Comparison of ENCODE assay signal across 8 mouse cellular contexts in the genomic region with DNA sequence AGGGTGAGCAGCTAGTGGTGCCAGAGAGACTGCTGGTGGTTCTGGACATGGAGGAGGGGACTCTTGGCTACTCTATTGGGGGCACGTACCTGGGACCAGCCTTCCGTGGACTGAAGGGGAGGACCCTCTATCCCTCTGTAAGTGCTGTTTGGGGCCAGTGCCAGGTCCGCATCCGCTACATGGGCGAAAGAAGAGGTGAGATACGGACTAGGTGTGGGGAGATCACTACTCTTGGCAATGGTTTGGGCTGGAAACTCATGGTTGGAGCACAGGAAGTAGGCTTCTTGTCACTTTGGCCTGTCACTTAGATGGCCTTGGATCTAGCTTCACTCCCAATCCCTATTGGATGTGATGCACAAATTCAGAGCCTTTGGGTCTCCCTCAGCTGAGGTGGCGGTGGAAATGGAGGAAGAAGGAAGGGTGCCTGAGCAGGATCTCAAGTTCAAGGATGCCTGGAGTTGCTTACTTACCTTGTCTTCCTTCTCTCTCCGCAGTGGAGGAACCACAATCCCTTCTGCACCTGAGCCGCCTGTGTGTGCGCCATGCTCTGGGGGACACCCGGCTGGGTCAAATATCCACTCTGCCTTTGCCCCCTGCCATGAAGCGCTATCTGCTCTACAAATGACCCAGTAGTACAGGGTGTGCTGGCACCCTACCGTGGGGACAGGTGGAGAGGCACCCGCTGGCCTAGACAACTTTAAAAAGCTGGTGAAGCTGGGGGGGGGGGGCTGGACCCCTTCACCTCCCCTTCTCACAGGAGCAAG. TPM values are rescaled to one million over a fixed set of nuclear protein-coding genes. Genes with fewer than 3 reads are reported as not detected.
DNase-seq lines count a peak whose midpoint lies in the region; ATAC-seq lines count a peak whose summit lies in the region.

No protein-coding gene starts in this region.

- H3K4me3 ChIP-seq in erythroblast, embryonic 14.5 days (replicated peaks), result peak overlapping the region; percentile 72
- peak overlapping the region; percentile 68 for H3K4me3 ChIP-seq in liver, embryonic 11.5 days (ENCODE audit: low read depth, low read length)

- peak; percentile 1; the same call in 1 of the 2 replicates for ATAC-seq in liver, embryonic 11.5 days (replicated peaks; ENCODE audit: low FRiP score)

- H3K36me3 ChIP-seq in erythroblast, embryonic 14.5 days (ENCODE audit: control insufficient read depth), result peaks cover 35% of the 10 kb centered on the region
- peaks cover 22% of the 10 kb centered on the region for H3K36me3 ChIP-seq in liver, embryonic 11.5 days (ENCODE audit: control insufficient read depth, insufficient read depth, low read length)

- 56% methylated on average over 14 of the region's 14 CpGs for WGBS in liver, embryonic 11.5 days

- H3K4me2 ChIP-seq in liver, embryonic 11.5 days, result peak overlapping the region; percentile 96

- peak overlapping the region; percentile 96 for H3K27ac ChIP-seq in liver, embryonic 11.5 days (ENCODE audit: low read depth, low read length)

- H3K9ac ChIP-seq in liver, embryonic 11.5 days (ENCODE audit: low read depth, low read length), result peak overlapping the region; percentile 81

- no peaks in the 10 kb centered on the region for H3K27me3 ChIP-seq in erythroblast, embryonic 14.5 days (ENCODE audit: control insufficient read depth)
- no peaks in the 10 kb centered on the region for H3K27me3 ChIP-seq in liver, embryonic 11.5 days (replicated peaks; ENCODE audit: control insufficient read depth, insufficient read depth, low read length)

- H3K4me1 ChIP-seq in erythroblast, embryonic 14.5 days (ENCODE audit: control insufficient read depth), result peaks cover 85% of the 10 kb centered on the region
- H3K4me1 ChIP-seq in liver, embryonic 11.5 days (replicated peaks; ENCODE audit: control insufficient read depth, insufficient read depth, low read length), result peaks cover 55% of the 10 kb centered on the region

- DNase-seq in heart, adult 11 months, result peak; percentile 95
- DNase-seq in heart, adult 9 months (ENCODE audit: low spot score in 2 of 2), result no peak
- DNase-seq in A20 (ENCODE audit: low read depth, low spot score), result peak; percentile 60
- no peak for DNase-seq in liver, embryonic 11.5 days (ENCODE audit: low spot score)
- DNase-seq in testis, postnatal 14 days (ENCODE audit: low spot score), result peak; percentile 16
- DNase-seq in thymus, postnatal 36 days, result no peak
- DNase-seq in embryo, embryonic 9.5 days (ENCODE audit: extremely low spot score), result no peak

- H3K9me3 ChIP-seq in erythroblast, embryonic 14.5 days (ENCODE audit: control insufficient read depth, low read length), result no peaks in the 10 kb centered on the region
- H3K9me3 ChIP-seq in liver, embryonic 11.5 days (ENCODE audit: control insufficient read depth, low read length), result no peaks in the 10 kb centered on the region

RNA-seq across cellular contexts. Expression of a gene that starts 1.5 kb away (rescaled TPM):
- 0.77 and 0.81 TPM in 2 replicates for polyA plus RNA-seq in erythroblast, embryonic 14.5 days (2012)
- polyA plus RNA-seq in liver, embryonic 11.5 days (2014; fragmentation: Nextera tagmentation; extraction: Ambion mirVana), result 9.5 and 10.4 TPM in 2 replicates

RNA-seq across cellular contexts. Expression of a gene that starts 4.1 kb away (rescaled TPM):
- polyA plus RNA-seq in erythroblast, embryonic 14.5 days (2012), result 10.3 and 10.7 TPM in 2 replicates
- 1,267 and 1,294 TPM in 2 replicates for polyA plus RNA-seq in liver, embryonic 11.5 days (2014; fragmentation: Nextera tagmentation; extraction: Ambion mirVana)

RNA-seq across cellular contexts. Expression of a gene that starts 19.3 kb away (rescaled TPM):
- polyA plus RNA-seq in erythroblast, embryonic 14.5 days (2012), result 4.6 and 5.6 TPM in 2 replicates
- polyA plus RNA-seq in liver, embryonic 11.5 days (2014; fragmentation: Nextera tagmentation; extraction: Ambion mirVana), result 115 and 118 TPM in 2 replicates

RNA-seq across cellular contexts. Expression of a gene that starts 19.4 kb away (rescaled TPM):
- polyA plus RNA-seq in erythroblast, embryonic 14.5 days (2012), result 26.9 and 32.9 TPM in 2 replicates
- polyA plus RNA-seq in liver, embryonic 11.5 days (2014; fragmentation: Nextera tagmentation; extraction: Ambion mirVana), result 223 and 224 TPM in 2 replicates

RNA-seq across cellular contexts. Expression of a gene that starts 30.1 kb away (rescaled TPM):
- not detected in 2 replicates for polyA plus RNA-seq in erythroblast, embryonic 14.5 days (2012)
- polyA plus RNA-seq in liver, embryonic 11.5 days (2014; fragmentation: Nextera tagmentation; extraction: Ambion mirVana), result 0.29 and 0.74 TPM in 2 replicates

Comparison
In these comparisons a context has a peak if more than half of its experiments do, and no peak if none do; other contexts are left out.
1. DNase-seq: peak in heart, adult 11 months (single experiment), A20 (single experiment) and testis, postnatal 14 days (single experiment); none in heart, adult 9 months (0 of 2), liver, embryonic 11.5 days (single experiment), thymus, postnatal 36 days (0 of 2) and embryo, embryonic 9.5 days (single experiment).
2. RNA of a gene that starts 4.1 kb away (polyA plus RNA-seq): 1,267 to 1,294 TPM in liver, embryonic 11.5 days; 10.3 to 10.7 TPM in erythroblast, embryonic 14.5 days; every median in the first group is over 100 times any median in the second.
3. RNA of a gene that starts 19.3 kb away (polyA plus RNA-seq): 115 to 118 TPM in liver, embryonic 11.5 days; 4.6 to 5.6 TPM in erythroblast, embryonic 14.5 days; every median in the first group is over 10 times any median in the second.